In the genomic region with DNA sequence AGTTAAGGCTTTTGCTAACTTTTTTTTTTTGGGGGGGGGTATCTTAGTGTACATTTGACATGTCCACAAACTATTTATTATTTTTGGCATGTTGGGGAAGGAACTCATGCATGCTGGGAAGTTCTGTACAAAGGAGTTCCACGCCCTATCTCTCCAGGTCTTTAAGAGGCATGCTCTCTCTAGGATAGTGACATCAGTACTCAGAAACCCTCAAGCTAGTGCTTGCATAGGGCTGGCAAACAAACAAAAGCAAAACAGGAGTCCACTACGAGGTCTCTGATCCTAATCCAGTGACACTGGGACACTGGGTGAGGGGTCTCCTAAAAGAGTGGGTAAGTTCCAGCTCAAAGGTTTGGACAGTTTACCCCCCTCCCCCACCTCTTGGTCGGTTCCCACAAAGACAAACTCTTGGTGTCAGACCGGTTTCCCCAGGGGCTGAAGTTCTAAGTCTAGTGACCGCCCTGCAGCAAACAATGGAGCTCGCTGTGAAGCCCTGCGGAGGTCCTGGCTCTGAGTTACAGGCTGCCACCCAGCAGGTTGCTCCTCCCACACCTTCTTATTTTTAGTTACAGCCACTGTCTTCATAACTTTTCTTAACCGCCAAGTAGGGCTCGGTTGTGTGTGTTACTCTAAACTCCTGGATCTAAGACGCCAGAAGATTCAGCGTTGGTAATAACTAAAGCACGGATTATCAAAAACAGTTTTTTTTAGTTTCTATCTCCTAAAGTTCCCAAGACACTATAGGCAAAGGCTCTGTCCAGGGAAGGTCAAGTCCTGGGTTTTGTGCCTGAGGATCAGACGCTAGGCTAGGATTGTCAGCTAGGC, we compare ENCODE assay signal across 1 mouse cellular context.
TF ChIP-seq lines count a peak whose summit lies in the region.

No protein-coding gene starts in this region.

TF ChIP-seq in MEL, 35 proteins besides CTCF, POLR2A, EP300 and RAD21 (continued from another document):
- TF ChIP-seq NELFE (IDR thresholded peaks at IDR 0.05; ENCODE audit: low read depth, low read length) (peak; percentile 19), POLR2AphosphoS2 (IDR thresholded peaks at IDR 0.05; ENCODE audit: low read length) (no peak), ZMIZ1 (IDR thresholded peaks at IDR 0.05; ENCODE audit: low read depth, low read length) (0 out of 2 replicates have a peak, but pooled peaks have one; percentile 50)
